Mouse (Mus musculus) mesoderm, embryonic 11.5 days (tissue): ENCODE results near the gene Tmem59l.
"Not testable (repeated sequence)": the region's sequence is repeated elsewhere in the genome, so short reads cannot be mapped to it uniquely, and the experiment has no call there.

ENCODE experiments used
- DNase-seq: peaks from one replicate; pipeline ENCODE4 v3.0.0-alpha.2; 2012; ENCODE audit warnings: low read depth, low spot score

Tmem59l gene

DNA sequence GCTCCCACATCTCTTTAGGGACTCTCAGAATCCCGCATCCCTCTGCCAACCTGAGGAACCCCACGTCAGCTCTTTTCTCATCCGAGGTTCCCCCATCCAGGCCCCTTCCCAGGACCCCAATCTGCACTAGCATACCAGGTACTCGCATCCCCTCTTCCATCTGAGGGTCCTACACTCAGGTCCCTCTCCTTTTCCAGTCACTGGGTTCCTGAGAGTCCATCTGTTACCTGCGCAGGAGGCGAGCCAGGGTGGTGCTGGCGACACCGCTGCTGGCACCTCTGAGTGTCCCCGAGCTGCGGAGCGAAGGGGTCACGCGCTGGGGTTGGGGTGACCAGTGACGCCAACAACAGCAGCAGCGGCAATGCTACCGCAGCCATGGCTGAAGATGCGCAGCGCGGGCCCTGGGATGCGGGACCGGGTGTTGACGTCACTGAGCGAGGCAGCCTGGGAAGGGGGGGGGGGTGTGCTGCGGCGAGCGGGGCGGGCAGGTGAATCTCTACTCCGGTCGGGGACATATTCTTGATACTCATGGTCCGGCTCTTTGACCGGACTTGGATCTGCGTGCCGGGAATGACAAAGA, at the start of gene Tmem59l:
Gene Tmem59l (minus strand): TSS at position 418 of the 580 bp plus-strand sequence.
- DNase-seq, result no peak

DNA sequence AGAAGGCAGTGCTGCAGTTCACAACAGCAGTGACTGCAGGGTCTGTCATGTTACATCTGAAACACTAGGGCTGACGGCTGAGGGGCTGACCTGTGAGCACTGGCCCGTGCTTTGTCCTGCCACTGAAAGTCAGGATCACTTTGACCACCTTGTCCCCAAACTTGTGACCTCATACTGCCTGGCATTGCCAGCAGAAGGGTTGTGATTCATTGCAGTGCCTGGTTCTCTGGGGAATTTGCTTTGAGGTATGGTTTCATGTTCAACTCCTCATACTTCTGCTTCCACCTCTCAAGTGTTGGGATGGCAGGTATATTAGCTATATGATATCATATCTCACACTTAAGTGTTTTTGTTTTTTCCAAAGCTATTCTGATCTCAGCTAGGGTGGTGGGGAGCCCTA, 48.5 kb upstream of the Tmem59l start:
- no peak for DNase-seq

DNA sequence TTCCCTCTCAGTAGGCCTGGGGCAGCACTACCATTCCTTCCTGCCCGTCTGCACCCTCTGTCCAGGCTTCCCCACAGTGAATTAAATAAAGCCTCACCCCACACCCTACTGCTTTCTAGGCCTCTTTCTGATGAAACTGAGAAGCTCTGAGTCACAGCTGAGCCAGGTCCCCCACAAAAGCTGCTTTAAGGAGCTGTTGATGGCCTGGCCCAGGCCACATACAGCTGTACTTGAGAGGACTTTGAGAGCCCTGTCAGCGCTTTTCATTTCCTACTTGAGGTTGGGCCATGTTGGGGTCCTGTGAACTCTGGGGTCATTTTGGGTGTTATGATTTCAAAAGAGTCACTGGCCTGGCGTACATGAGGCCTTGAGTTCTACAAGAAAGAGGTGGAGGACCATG, 48.1 kb upstream of the Tmem59l start:
- no peak for DNase-seq

DNA sequence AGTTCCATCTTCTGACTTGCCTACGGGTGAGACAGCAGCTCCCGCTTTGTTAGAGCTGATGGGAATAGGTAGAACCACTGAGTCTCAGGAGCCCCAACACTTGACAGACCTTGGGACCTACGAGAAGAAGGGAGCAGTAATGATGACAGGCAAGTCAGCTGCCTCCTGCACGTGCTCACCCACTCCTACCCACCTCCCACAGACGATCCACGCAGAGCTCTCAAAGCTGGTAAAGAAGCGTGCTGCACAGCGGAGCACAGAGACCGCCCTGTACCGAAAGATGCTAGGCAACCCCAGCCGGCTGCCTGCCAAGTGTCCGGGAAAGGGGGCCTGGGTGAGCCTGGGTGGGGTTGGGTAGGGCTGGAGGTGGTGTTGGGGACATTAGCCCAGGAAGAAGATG, 47.1 kb upstream of the Tmem59l start:
- no peak for DNase-seq

DNA sequence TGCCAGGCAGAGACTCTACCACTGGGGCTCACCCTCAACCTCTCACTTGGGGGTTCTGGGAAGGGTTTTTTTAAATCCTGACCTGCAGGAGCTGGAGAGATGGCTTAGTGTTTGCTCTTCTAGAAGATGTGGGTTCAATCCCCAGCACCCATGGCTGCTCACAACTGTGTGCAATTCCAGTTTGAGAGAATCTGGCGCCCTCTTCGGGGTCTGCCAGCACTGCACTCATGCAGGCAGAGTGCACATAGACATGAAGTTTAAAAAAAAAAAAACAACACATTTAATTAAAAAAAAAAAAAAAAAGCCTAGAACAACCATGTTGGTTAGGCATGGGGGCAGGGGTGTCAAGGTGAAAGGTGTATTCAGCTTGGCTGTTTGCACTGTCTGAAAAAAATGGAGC, 43.2 kb upstream of the Tmem59l start:
- DNase-seq, result no peak

DNA sequence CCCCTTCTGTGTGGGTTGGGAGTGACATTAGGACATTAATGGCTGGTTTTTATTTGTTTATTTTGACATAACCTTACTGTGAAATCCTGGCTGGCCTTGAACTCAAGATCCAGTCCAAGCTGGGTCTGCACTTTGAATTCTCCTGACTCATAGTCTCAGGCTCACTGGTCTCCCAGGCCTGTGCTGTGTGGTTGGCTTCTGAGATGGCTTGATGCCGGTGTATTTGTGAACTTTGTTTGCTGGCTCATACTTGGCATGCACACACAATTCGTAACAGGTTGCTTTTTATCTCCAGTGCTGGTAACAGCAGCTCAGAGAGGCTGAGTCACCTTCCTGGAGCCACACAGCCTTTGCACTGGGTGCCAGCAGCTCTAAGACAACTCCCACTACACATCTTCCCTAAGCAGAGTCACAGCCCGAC, 42.6 kb upstream of the Tmem59l start:
- no peak for DNase-seq

DNA sequence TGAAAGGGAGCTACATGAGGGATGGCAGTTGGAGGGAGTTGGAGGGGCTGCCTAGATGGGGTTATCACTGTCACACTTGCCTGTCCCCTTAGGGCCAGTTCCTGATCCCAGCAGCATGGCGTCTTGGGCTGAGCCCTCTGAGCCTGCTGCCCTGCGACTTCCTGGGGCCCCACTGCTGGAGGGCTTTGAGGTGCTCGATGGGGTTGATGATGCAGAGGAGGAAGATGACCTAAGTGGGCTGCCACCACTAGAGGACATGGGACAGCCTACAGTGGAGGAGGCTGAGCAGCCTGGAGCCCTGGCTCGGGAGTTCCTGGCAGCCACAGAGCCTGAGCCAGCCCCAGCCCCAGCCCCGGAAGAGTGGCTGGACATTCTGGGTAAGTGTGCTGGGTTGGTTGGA, 42.1 kb upstream of the Tmem59l start:
- DNase-seq, result no peak

DNA sequence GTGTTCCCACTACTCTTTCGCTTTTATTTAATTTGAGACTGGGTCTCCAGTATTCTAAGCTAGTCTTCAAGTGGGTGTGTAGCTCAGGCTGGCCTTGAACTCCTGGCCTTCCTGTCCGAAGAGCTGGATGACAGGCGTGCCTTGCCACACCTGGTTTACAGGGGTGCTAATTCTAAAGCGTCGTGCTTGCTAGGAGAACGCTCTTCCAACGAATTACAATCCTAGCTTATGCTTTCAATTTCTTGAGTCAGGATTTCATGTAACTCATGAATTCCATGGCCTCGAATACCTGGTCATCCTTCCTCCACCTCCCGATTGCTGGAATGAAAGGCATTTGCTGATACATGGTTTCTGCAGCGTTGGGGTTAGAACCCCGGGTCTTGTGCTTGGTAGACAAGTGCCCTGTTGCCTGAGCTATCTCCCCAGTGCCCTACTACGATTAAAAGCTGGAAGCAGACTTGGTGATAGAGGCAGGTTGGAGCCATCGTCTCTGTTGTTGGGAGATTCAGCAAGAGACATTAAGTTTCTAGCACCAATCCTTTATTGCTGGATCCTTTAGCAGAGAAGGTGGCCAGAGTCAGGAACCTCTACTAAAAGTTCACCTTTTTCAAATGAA, 41.1 kb upstream of the Tmem59l start:
- no peak for DNase-seq

DNA sequence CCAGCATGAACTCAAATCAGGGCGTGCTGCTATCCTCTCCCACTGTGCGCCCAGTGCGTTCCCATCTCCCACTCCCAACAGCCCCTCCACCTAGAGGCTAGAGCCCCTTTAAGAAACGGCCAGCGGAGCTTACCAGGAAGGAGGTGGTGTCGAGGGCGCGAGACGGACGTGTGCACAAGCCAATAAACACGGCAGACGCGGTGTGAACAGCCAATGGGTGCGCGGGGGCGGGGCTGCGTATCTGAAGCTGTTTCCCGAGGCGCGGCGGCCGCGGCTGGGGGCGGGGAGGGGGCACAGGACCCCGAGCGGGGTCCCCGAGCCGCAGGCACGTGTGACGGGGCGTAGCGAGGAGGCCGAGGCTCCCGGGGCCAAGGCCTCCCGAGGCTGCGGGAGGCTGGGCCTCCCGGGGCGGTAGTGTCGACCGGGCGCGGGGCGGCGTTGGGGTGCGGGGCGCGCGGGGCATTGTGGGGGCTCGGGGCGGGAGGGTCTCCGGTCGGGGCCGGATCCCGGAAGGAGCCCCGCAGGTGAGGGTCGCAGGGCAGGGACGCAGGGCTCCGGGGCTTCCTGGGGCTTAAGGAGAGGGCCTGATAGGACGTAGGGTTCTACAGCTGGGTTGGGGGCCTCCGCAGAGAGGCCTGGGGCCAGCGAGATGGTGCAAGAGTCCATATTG, 40.5 kb upstream of the Tmem59l start, which contains the start of the genes Fkbp8 and Kxd1:
Gene Fkbp8 (plus strand): TSS at position 213 of the 670 bp plus-strand sequence.
Gene Kxd1 (minus strand): TSS at position 445 of the 670 bp plus-strand sequence.
- peak; percentile 95 for DNase-seq

DNA sequence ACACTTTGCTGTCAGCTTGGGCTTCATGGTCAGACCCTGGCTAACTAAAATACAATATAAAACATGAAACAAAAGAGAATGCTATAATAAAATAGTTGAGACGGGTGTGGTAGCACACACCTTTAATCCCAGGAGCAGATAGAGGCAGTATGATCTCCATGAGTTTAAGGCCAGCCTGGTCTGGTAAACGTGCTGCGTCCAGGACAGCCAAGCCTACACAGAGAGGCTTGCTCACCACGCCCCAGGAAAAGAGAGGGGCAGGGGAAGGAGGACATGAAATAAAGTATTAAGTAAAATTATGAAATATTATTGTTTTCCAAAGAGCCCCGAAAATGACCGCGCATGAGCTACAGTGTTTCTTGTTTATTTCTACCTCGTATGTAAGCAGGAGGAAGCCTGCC, 40.0 kb upstream of the Tmem59l start:
- no peak for DNase-seq

DNA sequence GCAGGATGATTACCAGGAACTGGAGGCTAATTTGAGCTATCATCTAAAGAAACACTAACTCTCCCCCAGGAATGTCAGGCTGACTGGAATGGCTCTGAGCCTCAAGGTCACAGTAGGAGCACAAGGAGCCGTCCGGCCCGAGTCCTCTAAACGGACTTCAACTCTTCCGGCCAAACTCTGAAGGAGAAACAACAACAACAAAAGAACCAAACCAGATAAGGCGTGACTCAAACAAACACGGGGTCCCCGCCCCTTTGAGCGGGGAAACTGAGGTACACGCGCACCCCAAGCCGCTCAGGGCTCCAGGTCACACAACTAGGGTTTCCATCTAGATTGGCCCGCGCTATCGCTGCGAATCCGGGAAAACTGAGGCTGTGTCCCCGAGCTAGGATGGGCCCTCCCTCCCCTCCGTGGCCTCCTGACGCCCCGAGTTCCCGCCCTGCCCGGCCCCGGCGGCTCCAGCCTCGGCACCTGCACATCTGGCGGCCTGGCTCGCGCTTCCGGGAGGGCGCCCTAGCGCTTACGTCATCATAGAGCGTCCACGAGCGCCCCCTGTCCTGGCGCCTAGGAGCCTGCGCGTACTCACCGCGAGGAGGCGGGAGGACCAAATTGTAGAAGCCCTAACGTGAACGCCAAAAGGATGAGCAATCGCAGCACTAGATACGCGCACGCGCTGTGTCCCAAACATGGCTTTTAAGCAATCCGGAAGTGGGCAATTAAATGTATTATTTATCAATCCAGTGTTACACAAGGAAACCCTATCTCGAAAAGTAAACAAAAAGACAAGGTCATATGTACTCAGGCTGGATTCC, 35.6 kb upstream of the Tmem59l start:
- DNase-seq, result peak; percentile 98

DNA sequence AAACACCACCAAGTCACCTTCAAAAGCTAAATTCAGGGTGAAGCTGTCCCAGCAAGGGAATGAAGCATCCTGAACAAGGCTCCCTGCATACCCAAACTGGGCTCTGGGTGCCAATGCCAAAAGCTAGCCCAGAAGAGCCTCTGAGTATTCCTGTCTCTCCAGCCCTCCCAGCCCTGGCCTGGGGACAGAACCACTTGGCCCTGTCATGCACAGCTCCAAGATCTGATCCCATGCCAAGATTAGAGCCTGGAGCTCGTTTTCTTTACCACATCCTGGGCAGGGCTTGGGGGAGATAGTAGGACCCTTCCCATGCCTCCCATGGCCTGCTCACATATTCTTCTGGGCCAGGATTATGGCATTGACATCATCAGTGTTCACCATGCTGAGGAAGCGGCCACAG, 32.4 kb upstream of the Tmem59l start:
- no peak for DNase-seq

DNA sequence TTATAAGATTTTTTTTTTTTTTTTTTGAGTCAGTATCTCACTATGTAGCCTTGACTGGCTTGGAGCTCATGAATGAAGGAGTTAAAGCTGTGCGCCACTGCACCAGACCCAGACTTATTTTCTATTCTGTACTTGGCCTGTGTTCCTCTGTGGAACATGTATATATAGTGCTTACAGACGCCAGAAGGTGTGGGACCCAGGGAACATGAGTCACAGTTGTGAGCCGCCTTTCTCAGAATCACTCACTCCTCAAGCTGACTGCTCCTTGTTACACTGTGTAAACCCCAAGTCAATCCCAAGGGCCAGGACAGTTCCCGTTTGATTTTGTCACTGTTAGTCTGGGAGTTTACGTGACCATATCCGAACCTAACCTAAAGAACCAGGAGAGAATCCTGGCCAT, 31.9 kb upstream of the Tmem59l start:
- no peak for DNase-seq

DNA sequence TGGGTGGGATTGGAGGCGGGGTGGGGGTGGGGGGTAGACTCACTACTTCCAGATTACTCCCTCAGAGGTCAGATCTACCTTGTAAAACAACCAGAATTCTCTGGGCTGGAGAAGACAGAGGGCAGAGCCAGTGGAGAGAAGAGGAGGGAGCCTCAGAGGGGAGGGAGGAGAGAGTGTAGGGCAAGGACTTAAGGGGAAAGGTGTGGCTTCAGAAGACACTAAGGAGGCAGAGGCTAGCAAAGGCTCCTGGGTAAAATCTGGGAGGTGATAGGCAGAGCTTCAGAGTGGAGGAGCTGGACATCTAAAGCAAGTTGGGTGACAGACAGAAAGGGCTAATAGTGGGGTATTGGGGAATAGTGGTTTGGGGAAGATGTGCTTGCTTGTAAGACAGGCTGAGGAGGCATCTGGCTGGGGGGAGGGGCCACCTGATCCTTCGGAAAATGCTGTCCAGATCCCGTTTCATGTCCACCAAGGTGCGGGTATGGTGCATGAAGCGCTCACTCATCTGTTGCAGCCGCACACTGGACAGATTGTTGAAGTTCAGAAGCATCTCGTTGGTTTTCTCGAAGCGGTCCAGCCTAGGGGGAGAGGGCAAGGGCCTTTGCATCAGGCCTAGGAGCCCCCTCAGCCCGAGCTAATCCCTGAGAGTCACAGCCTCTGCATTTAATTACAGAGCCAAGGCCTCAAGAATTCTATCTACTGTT, 30.9 kb upstream of the Tmem59l start:
- DNase-seq, result no peak

DNA sequence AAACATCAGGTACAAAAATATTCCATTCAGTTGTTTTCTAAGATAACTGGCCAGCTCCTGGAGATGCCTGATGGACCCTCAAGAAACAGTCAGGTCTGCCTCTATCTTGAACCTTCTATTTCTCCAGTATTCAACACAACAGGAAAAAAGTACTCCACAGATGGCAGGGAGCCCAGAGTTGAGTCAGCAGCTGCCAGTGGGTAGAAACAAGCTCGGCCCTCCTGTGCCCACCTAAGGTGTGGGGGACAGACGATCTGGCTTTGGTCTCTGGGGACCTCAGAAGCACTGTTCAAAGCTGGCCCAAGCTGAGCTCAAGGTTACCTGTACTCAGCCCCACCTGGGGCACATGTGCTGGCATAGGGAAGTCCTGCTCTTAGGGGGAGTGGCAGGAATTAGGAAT, 26.3 kb upstream of the Tmem59l start:
- DNase-seq, result no peak

DNA sequence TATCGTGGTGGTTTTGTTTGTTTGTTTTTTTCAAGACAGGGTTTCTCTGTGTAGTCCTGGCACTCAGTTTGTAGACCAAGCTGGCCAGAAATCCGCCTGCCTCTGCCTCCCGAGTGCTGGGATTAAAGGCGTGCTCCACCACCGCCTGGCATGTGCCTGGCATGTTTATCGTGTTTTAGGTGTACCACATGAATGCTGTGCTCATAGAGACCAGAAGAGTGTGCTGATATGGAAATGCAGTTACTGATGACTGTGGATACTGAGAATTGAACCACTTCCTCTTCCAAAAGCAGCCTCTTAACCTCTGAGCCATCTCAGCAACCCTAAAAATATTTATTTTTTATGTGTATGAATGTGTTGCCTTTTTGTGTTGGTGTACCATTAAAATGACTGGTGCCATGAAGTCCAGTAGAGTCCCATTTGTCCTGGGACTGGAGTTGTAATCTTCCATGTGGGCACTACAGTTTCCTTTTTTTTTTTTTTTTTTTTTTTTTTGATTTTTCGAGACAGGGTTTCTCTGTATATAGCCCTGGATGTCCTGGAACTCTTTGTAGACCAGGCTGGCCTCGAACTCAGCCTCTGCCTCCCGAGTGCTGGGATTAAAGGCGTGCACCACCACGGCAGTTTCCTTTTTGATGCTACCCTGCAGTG, 25.2 kb upstream of the Tmem59l start:
- no peak for DNase-seq

DNA sequence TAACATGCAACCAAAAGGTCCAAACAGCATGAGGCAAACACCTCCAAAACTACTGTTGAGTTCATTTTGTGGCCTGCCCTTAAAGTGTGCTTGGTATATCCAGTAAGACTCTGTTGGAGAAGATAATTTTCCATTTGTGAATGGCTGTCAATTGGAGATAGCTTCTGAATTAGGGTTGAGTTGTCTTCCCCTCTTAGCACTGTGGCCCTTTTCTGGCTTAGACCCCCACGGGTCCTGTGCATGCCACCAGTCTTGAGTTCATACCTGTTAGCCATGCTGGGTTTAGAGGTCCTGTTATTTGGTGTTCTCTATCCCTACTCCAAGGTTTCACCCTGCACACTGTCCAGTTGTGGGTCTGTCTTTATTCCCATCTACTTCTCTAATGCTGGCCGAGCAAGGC, 24.6 kb upstream of the Tmem59l start:
- no peak for DNase-seq

DNA sequence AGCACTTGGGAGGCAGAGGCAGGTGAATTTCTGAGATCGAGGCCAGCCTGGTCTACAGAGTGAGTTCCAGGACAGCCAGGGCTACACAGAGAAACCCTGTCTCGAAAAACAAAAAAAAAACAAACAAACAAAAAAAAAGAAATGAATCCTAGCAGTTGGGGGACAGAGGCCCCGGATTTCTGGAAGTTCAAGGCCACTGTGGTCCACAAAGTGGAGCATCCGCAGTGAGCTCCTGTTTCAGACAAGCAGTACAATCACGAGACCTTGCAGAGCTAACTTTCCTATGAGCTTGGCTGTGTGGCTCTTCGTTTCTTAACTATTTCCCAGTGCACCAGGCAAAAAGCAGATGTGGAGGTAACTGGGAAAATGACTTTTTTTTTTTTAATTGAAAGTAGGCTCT, 24.0 kb upstream of the Tmem59l start:
- DNase-seq, result not testable (repeated sequence)

DNA sequence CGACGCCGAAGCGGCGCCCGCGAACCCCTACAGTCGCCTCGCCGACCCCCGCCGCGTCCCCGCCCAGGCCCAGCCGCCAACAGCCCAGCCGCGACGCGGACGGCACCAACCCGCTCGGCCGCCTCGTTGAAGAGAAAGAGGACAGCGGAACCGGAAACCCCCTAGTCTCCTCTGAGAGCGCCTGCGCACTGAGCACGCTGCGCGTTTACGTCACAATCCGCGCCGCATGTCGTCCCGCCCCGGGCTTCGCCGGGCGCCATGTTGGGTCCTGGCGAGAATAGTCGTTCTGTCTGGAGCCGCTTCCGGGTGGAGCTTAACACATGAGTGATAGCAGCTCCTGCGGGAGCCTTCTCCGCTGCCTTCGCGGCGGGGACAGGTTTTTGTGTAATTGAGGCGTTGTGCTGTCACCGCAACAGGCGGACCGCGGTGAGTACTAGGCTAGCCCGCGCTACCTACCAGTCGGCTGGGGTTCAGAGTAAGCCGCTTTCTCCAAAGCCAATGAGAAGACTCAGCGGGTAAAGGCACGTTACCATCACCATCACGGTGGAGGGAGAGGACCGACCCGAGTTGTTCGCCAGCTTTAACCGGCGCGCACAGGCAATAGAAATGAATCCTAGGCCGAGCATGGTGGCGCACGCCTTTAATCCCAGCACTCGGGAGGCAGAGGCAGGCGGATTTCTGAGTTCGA, 23.2 kb upstream of the Tmem59l start, which contains the start of gene Uba52:
Gene Uba52 (minus strand): TSS at position 574 of the 688 bp plus-strand sequence.
- peak; percentile 99 for DNase-seq

DNA sequence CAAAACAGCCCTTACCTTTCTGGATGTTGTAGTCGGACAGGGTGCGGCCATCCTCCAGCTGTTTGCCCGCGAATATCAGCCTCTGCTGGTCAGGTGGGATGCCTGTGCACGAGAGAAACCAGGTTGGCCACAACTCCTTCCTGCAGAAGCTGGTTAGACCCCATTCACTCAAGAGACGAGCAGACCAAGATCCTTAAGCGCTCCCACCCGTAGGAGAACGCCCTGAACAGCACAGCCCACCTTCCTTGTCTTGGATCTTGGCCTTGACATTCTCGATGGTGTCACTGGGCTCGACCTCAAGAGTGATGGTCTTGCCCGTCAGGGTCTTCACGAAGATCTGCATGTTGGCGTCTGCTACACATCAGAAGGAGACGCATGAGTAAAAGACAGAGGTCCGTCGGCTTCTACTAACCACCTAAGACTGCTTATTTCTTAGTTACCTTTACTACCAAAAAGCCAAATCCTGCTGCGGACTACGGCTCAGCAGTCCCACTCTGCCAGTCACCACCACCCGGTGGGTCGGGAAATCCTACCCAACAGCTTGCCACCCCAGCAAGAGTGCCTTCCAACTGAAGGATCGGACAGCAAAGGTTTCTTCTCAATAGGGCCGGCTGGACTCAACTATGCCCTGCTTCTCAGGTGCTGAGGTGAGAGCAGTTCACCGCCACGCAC, 22.3 kb upstream of the Tmem59l start:
- DNase-seq, result no peak
